Mouse (Mus musculus) cerebellum, adult 11 months (tissue): ENCODE results near the gene Micall2.
"Not testable (repeated sequence)": the region's sequence is repeated elsewhere in the genome, so short reads cannot be mapped to it uniquely, and the experiment has no call there.

Experiments used
- DNase-seq: peaks from one replicate; pipeline ENCODE4 v3.0.0; 2022

The Micall2 gene

GRCm38 (mm10) chr5:139735677-139736503, at the start of gene Micall2:
Micall2 (minus strand) TSS chr5:139736336.
- peak; percentile 63 for DNase-seq

DNA sequence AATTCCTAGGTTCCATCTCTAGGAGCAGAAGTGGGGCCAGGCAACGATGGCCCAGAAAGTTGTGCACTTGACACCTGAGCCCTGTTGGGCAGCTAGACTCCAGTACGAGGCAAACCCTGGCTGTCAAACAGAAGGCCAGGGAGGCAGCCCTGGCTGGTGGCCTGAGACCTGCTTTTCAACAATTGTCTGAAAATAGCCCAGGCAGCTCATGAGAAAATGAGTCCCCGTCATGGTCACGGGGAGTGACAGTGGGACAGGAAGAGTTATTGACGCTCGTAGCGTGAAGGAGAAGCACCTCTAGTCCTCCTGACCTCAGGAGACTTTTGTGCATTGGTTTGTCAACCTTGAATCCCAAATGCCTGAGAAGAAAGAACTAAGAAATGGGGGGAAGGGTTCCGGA, 45.3 kb upstream of the Micall2 start:
- DNase-seq = no peak

GRCm38 (mm10) chr5:139776966-139777365, 40.8 kb upstream of the Micall2 start:
- no peak for DNase-seq

DNA sequence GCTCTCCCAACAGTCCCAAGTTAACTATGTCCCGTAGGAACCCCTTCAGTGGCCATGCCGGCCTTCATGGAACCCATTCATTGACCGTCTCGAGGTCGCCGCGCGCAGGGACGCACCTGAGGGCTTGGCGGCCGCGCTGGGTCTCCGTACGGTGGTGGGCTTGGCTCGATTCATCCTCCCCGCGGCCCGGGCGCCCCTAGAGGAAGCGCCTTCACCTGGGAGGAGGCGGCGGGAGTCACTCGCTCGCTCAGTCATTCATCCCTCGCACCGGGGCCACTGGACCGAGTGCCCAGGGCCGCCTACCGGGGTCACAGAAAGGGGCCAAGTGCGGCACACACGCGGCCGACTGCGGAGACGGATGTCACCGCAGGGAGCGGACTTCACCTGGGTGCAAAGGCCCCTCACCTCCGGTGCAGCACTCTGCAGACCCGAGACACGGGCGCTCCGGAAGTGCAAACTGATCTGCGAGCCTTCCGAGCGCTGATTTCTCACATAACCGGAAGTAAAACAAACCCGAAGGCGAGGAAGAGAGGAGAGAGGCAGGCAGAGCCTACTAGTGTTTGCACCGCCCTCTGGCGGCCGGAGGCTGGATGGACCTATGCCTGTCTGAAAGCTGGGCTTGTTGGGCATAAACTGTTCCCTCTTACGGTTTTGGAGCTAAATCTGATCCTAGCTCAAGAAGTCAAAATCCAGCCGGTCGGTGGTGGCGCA, 39.2 kb upstream of the Micall2 start, which contains the start of gene Ints1:
TSS of gene Ints1 (minus strand) at position 459 of the 711 bp plus-strand sequence.
- peak; percentile 93 for DNase-seq

DNA sequence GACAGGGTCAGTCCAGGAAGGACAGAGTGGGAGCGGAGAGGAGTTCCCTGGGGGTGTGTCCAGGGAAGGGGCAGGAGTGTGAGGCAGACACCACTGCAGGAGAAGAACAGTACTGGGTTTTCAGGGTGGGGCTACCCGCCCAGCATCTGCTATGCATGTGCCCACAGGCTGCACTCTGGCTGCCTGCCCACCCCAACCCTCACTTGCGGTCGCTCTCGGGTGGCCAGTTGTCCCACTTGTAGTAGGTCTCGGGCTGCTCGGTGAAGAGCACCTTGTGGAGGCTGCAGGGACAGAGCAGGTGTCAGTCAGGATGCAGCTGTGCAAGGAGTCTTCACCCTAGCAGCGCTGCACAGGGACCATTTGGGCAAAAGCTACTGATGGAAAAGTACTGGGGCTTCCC, 32.1 kb upstream of the Micall2 start:
- DNase-seq = no peak

DNA sequence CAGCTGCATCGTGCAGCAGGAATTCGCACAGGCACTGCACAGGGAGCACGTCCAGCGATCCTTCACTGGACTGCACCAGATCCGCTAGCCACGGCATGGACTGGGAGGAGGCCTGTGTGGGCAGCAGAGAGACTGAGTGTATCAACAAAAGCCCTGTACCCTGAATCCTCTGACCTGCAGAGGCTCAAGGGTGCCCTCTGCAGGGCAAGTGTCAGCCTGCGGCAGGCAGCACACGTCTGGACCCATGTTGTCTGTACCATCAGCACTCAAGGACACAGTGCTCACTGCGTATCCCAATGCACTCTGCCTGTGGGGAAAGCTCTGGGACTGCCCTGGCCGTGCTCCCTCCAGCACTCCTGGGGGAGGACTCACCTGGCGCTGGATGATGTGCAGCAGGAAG, 28.2 kb upstream of the Micall2 start:
- no peak for DNase-seq

GRCm38 (mm10) chr5:139758096-139758495, 22.0 kb upstream of the Micall2 start:
- DNase-seq = no peak

- no peak for DNase-seq
These were observed 20.4 kb upstream of the Micall2 start for GRCm38 (mm10) chr5:139756586-139756985.

DNA sequence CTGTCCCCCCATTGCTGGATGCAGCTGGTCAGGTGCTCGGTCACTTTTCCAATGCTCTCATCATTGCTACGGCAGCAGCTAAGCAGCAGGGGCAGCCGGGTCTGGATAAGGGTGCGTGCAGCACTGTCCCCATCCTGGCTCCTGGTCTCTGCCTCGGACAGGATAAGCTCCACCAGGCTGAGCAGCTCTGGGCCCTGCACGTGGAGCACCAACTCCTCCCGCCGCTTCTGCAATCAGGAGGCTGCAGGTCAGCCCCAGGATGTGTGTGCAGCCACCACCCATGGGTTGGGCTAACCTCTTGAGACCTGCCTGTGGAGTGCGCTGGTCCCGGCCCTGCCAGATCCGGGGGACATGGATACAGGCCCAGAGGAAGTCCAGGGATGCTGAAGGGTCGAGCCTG, 20.0 kb upstream of the Micall2 start:
- no peak for DNase-seq

GRCm38 (mm10) chr5:139754753-139755152, 18.6 kb upstream of the Micall2 start:
- peak; percentile 51 for DNase-seq

- peak; percentile 53 for DNase-seq
These were observed 14.4 kb upstream of the Micall2 start for GRCm38 (mm10) chr5:139750535-139750934.

GRCm38 (mm10) chr5:139749413-139750125, 13.4 kb upstream of the Micall2 start:
- DNase-seq = no peak

GRCm38 (mm10) chr5:139745771-139746170, 9.6 kb upstream of the Micall2 start:
- peak; percentile 35 for DNase-seq

DNA sequence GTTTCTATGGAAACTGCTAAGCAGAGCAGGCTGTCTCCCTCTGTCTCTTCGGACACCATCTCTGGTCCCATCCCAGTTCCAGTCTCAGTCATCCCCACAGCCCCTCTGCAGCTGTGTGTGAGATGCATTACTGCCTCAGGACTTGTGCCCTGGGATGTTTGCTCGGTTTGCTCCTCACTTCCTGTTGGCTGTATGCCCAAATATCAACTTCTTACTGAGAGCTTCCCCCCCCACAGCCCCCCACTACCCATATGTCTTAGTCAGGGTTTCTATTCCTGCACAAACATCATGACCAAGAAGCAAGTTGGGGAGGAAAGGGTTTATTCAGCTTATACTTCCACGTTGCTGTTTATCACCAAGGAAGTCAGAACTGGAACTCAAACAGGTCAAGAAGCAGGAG, 6.5 kb upstream of the Micall2 start:
- not testable (repeated sequence) for DNase-seq

- no peak for DNase-seq
These were observed 2.6 kb upstream of the Micall2 start for GRCm38 (mm10) chr5:139738592-139739315.

DNA sequence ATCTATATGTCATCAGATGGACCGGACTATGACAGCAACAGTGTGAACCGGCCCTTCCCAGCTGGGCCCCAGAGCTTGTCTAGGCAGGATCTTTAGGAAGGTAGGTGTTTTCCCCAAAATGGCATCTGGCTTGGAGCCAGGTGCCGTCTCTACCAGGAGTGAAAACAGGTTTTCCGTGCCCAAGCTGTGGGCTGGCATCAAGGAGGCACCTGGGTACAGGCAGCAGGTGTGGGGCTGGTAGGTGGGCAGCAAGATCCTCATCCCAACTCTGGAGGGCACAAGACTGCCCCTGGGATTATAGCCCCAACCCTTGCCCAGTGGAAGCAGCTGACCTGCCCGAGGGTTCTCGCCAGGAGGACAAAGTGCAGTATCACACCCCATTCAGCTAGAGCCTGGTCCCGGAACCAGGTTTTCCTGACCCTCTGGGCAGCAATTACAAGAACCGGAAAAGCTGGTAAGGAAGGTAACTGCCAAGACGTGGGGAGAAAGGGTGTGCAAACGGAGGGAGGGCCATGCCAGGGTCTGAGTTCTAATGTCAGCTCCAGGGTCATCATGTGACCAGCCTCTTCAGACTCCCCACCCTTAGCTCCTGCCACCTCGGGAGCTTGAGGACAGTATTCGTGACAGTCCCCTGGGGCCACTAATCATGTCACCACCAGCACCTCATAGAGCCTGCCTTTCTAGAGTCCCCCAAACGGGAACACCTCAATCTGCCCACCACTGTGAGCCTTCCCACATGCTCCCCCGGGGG, 1.9 kb upstream of the Micall2 start:
- DNase-seq = no peak

DNA sequence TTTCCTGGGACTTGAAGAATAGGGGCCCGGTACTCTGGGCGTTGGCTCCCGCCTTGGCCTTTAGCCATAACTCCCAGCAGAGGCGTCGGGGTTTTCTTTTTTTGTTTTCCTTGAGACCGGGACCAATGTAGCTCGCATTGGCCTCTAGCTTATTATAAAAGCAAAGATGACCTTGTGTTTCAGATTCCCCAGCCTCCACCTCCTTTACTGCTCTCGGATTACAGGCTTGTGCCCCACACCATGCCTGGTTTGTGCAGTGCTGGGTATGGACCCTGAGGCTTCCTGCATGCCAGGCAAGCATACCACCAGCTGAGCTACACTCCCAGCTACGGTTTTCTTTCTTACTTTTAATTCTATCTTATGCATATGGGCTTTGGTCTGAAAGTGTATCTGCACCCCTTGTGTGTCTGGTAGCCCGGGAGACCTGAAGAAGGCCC, 386 bp upstream of the Micall2 start:
- DNase-seq = no peak

DNA sequence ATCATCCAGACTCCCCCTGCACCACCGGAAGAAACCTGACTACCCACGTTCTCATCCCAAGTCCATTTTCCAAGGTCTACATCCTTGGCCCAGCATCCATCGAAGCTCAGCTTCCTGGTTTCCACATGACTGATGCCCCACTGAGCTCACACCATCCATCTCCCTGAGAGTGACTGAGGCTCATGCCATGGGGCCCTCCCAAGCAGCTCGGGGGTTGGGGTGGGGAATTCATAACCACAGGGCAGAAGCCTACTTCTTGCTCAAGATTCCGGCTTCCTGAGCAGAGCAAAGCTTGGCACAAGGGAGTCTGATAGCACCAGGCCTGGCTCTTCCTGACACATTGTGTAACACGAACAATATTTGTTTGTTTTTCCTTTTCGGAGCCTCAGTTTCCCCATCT, 1.4 kb downstream of the Micall2 start:
- no peak for DNase-seq

DNA sequence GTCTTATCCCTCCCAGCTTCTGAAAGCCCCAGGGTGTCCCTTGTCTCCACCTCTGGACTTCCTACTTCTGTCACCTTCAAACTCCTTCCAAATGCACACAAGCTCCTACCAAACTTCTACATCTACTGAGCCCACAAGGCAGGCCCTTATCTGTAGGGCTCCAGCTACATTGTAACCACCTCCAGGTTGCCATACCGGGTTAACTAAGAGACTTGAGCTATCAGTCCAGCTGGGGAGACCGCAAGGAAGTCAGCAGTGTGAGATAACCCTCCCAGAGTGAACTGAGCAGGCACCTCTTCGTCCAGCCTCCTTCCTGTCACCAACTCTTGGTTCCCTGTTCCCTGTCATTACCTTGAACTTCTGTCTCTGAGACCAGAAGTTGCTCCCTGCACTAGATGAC, 2.1 kb downstream of the Micall2 start:
- DNase-seq = no peak

DNA sequence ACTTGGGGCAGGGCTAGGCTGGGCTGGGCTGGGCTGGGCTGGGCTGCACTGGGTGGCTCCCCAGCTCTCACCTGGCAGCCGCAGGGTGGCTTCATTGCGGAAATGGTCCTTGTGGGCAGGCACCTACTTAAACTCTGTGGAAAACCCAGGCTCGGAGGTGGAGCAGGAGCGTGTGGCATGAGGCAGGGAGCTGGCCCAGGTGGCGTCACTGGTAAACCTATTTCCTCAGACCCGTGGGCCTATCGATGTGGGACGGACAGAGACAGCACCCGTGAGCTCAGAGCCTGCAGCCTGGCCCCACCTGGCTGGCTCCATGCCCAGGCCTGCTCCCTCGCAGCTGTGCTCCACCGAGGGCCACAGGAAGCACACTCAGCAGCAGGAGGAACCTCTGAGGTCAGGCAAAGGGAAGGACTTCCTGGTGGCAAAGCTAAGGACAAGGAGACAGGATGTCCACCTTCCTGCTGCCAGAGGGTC, 3.5 kb downstream of the Micall2 start:
- no peak for DNase-seq

GRCm38 (mm10) chr5:139730712-139731486, 5.2 kb downstream of the Micall2 start:
- no peak for DNase-seq
